Mouse (Mus musculus): ENCODE data around the gene Ralgapa1.
"Not testable (repeated sequence)": the region's sequence is repeated elsewhere in the genome, so short reads cannot be mapped to it uniquely, and the experiment has no call there.

- TF ChIP-seq FLI1 (IDR thresholded peaks at IDR 0.05; ENCODE audit: low read length); GATA1 (IDR thresholded peaks at IDR 0.05; ENCODE audit: borderline replicate concordance, low read length): not testable (repeated sequence)
Measured at GRCm38 (mm10) chr12:55794485-55794884, 26.5 kb downstream of the Ralgapa1 start.

Data from megakaryocyte, embryonic 14.5 days (primary cell).